Mouse (Mus musculus) layer of hippocampus, adult 18-20 months (tissue): ENCODE measurements at regions not wholly inside any gene's neighbourhood (a gene's known extent, or its start where the extent isn't known, plus 50 kb on each side); places are given as distances from the start of the nearest gene placed in this dataset.

Source experiments
- DNase-seq, 2 experiments: peaks; one replicate each; pipeline ENCODE4 v3.0.0; 2022; ENCODE audit warnings: low spot score in 2 of 2

- DNase-seq = no peak
Observed at GRCm38 (mm10) chr3:120217710-120218109, 433.4 kb upstream of the Ptbp2 start.

GRCm38 (mm10) chr3:120214616-120215250 lies 430.5 kb upstream of the Ptbp2 start:
- peak in 1 of 2 experiments; percentile 16 for DNase-seq

DNA sequence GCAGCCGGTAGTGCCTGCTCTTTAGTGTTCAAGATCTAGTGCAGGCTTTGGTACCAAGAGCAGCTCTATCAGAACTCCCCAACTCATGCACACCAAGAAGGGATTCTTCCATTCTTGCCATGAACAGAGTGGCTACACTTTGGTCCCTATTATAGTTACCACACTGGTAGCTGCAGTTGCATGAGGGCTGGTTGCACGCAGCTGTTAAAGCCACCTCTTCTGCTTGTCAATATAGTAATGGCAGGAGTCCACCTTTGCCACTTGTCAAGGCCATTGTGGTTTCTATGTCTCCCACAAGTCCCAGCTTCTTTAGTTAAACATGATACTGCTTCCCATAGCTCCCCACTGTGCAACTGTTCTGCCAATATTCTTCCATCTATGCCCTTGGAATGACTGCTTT lies 415.1 kb upstream of the Ptbp2 start:
- DNase-seq = no peak

DNA sequence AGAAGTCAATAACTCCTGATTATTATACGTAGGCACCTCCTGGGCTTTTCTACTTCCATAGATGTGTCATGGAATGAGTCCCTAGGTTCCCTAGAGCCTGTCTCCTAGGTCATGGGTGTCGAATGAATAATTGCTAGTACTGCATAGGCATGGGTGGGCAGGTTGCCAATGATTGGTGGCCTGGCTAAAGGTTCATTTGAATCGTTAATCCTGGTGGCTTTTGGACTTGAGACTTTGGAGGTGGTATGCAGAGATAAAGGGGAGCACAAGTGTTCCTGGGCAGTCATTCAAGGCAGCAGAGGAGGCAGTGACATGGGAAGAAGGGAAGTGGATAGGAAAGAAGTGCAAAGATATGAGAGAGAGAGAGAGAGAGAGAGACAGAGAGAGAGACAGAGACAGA lies 410.2 kb upstream of the Ptbp2 start:
- DNase-seq = no peak

- peak; percentile 65 to 91 for DNase-seq
Observed at GRCm38 (mm10) chr3:120192439-120193326, 408.4 kb upstream of the Ptbp2 start.

- DNase-seq = no peak
Observed at GRCm38 (mm10) chr3:120189606-120190005, 405.3 kb upstream of the Ptbp2 start.

DNA sequence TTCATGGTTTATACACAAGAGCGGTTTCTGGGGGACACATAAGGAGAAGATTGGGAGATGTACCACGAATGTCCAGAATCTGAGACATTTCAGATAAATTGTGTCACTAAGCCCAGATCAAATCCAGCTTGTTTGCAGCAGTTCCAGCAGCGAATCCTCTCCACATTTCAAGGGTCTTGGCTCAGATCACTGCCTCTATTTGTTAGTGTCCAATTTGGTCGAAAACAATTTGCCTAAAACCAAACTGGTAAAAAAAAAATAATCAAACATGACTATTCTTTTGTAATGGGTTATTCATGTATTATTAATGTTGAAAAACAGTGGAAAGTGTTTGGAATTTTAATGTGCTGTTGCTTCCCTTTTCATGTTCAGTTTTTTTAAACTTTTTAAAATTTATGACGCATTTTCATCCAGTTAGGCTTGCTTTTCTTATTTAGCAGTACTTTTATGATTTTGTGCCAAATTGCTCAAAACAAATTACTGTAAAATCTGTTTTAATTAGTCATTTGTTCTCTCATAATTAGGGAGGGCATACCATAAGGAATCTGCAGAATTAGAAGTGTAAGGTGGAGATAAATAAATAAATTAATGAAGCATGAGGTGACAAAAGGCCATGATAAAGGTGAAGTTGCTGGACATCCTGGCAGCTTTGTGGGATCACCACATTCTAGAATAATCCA lies 396.8 kb upstream of the Ptbp2 start:
- DNase-seq = no peak

GRCm38 (mm10) chr3:120175632-120176031 lies 391.4 kb upstream of the Ptbp2 start:
- DNase-seq = peak in 1 of 2 experiments; percentile 5
